Mouse (Mus musculus): ENCODE measurements at regions not wholly inside any gene's neighbourhood (a gene's known extent, or its start where the extent isn't known, plus 50 kb on each side); places are given as distances from the start of the nearest gene placed in this dataset.

DNA sequence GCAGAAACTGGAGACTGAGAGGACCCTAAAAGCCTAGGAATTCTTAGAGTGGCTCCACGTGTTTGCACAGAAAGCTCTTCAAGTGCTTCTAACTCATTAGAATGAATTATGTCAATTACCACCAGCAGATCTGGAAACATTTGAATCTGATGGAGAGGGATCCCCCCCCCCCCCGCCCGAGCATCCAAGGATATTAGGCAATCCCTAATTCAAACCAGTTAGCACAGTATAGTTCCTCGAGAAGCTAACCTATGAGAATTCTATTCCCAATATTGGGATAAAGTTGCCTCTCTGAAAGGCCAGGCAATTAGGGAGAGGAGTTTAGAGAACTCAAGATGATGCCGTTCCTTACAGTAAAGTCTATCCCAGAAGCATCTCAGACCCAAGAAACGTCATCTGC is 354.9 kb upstream of the Fign start:
- Histone ChIP-seq H3K4me1 (ENCODE audit: control insufficient read depth in 1 of 2, insufficient read depth in 2 of 2) (no peaks in the 10 kb centered on the region), H3K9ac (ENCODE audit: insufficient read depth, low read depth) (no peak overlapping the region), H3K4me2 (ENCODE audit: insufficient read depth, low read depth, poor library complexity, severe bottlenecking) (no peak overlapping the region), H3K9me3 (replicated peaks; ENCODE audit: low read length) (peaks cover 36% of the 10 kb centered on the region), H3K36me3 (replicated peaks in 1 of 2; ENCODE audit: control insufficient read depth in 1 of 2, insufficient read depth in 1 of 2, low read length in 1 of 2) (no peaks in the 10 kb centered on the region), H3K4me3 (replicated peaks in 1 of 3; ENCODE audit: low read depth in 2 of 3, low read length in 2 of 3, poor library complexity in 1 of 3) (no peak overlapping the region), H3K27me3 (replicated peaks) (no peaks in the 10 kb centered on the region), H3K79me2 (replicated peaks; ENCODE audit: control insufficient read depth, extremely low read depth, insufficient read depth, poor library complexity, severe bottlenecking) (no peaks in the 10 kb centered on the region), H3K27ac (ENCODE audit: insufficient read depth, low read depth) (no peak overlapping the region)
- TF ChIP-seq USF1 (IDR thresholded peaks at IDR 0.05; ENCODE audit: low read depth, low read length): no peak
- DNase-seq (ENCODE audit: extremely low read depth): no peak
- dilution Hi-C loops (cut with MboI; ENCODE audit: extremely low pct_ligation_motif_present, extremely low pct_unique_long_range_greater_than_20kb, low sequenced_read_pairs): no loop called here
- in situ Hi-C loops (cut with MboI; ENCODE audit: low pct_ligation_motif_present, low pct_unique_long_range_greater_than_20kb, low sequenced_read_pairs): loop anchor here (25.0 kb wide), 1 partner anchor 965 kb away; no protein-coding TSS in a partner anchor

DNA sequence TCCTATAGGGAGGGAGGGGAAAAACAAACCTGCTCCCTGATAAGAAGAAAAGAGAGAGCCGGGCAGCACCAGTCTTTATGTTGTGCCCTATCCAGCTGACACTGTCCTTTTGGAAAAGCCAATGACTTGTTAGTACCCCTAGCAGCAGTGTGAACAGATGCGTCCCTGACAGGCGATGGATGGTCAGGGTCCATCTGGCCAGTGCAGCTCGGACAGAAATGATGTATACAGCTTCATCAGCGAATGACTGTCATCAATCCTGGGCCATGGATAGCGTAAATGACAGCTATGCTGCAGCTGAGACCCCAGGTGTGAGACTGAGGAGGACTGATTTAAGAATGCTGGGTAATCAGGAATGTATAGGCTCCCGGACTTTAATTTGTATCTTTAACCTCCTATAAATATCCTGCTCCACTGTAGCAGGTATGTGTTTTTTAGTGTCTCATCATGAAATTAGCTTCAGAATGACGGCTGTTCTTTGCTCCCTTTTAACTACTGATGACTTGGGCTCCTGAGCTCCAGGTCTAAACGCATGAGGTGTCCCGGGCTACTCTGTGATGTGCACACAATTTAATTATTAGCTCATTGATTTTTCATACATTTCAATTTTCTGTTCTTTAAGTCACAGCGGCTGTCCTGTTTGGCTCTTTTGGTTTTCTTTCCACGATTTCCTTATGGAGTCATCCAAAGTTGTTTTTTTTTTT is 353.9 kb upstream of the Fign start:
- H3K36me3 ChIP-seq (replicated peaks in 1 of 2; ENCODE audit: control insufficient read depth in 1 of 2, insufficient read depth in 1 of 2, low read length in 1 of 2): no peaks in the 10 kb centered on the region
- H3K27me3 ChIP-seq (replicated peaks): no peaks in the 10 kb centered on the region
- no peak overlapping the region for H3K4me2 ChIP-seq (ENCODE audit: insufficient read depth, low read depth, poor library complexity, severe bottlenecking)
- DNase-seq (ENCODE audit: extremely low read depth): no peak
- dilution Hi-C loops (cut with MboI; ENCODE audit: extremely low pct_ligation_motif_present, extremely low pct_unique_long_range_greater_than_20kb, low sequenced_read_pairs): no loop called here
- H3K9ac ChIP-seq (ENCODE audit: insufficient read depth, low read depth): no peak overlapping the region
- no peak for TF ChIP-seq KAT2A (IDR thresholded peaks at IDR 0.05; ENCODE audit: insufficient replicate concordance, low read length)
- TF ChIP-seq SMC3 (IDR thresholded peaks at IDR 0.05; ENCODE audit: low read depth, low read length): no peak
- no peak for TF ChIP-seq ZC3H11A (IDR thresholded peaks at IDR 0.05; ENCODE audit: low read depth, low read length)
- TF ChIP-seq TBP (conservative IDR thresholded peaks at IDR 0.05; ENCODE audit: low read depth, low read length): no peak
- TF ChIP-seq POLR2AphosphoS2 (IDR thresholded peaks at IDR 0.05; ENCODE audit: low read depth, low read length): no peak
- no peak for TF ChIP-seq NELFE (IDR thresholded peaks at IDR 0.05; ENCODE audit: low read depth, low read length)
- TF ChIP-seq JUN (IDR thresholded peaks at IDR 0.05; ENCODE audit: insufficient read depth, low read depth, low read length): no peak
- no peak for TF ChIP-seq ETS1 (conservative IDR thresholded peaks at IDR 0.05; ENCODE audit: low read depth, low read length)
- no peak for TF ChIP-seq ZNF384 (IDR thresholded peaks at IDR 0.05; ENCODE audit: low read depth, low read length)
- in situ Hi-C loops (cut with MboI; ENCODE audit: low pct_ligation_motif_present, low pct_unique_long_range_greater_than_20kb, low sequenced_read_pairs): loop anchor here (25.0 kb wide), 1 partner anchor 964 kb away; no protein-coding TSS in a partner anchor
- H3K79me2 ChIP-seq (replicated peaks; ENCODE audit: control insufficient read depth, extremely low read depth, insufficient read depth, poor library complexity, severe bottlenecking): no peaks in the 10 kb centered on the region
- H3K4me3 ChIP-seq (replicated peaks in 1 of 3; ENCODE audit: low read depth in 2 of 3, low read length in 2 of 3, poor library complexity in 1 of 3): no peak overlapping the region
- H3K4me1 ChIP-seq (ENCODE audit: control insufficient read depth in 1 of 2, insufficient read depth in 2 of 2): no peaks in the 10 kb centered on the region
- no peak overlapping the region for H3K27ac ChIP-seq (ENCODE audit: insufficient read depth, low read depth)
- peaks cover 35% of the 10 kb centered on the region for H3K9me3 ChIP-seq (replicated peaks; ENCODE audit: low read length)

DNA sequence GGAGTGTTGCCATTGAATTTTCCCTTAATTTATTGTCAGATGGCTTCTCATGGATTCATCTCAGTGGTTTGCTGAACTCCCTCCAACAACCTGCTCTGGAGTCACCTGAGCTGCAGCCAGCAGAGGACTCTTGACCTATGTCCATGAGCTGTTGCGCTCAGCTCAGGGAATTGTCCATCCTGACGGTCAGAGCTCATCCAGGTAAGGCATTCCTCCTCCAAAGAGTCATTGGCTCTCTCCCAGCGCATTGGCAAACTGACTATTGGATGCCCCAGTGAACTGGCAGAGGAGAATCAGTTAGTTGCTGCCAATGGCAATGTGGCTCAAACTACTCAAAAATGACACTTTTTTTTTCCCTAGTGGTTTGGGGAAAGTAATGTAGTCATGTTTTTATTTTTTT is 345.3 kb upstream of the Fign start:
- no peak overlapping the region for H3K27ac ChIP-seq (ENCODE audit: insufficient read depth, low read depth)
- in situ Hi-C loops (cut with MboI; ENCODE audit: low pct_ligation_motif_present, low pct_unique_long_range_greater_than_20kb, low sequenced_read_pairs): no loop called here
- no peak for TF ChIP-seq E2F4 (IDR thresholded peaks at IDR 0.05; ENCODE audit: insufficient replicate concordance, low read depth, low read length)
- TF ChIP-seq MAX (IDR thresholded peaks at IDR 0.05; ENCODE audit: low read length): no peak
- TF ChIP-seq ZC3H11A (IDR thresholded peaks at IDR 0.05; ENCODE audit: low read depth, low read length): no peak
- TF ChIP-seq IRF4 (IDR thresholded peaks at IDR 0.05; ENCODE audit: low read depth, low read length): no peak
- no peak for TF ChIP-seq ETS1 (conservative IDR thresholded peaks at IDR 0.05; ENCODE audit: low read depth, low read length)
- no peak for TF ChIP-seq SMC3 (IDR thresholded peaks at IDR 0.05; ENCODE audit: low read depth, low read length)
- no peak for TF ChIP-seq CHD2 (IDR thresholded peaks at IDR 0.05; ENCODE audit: low read length)
- no peak for TF ChIP-seq ZKSCAN1 (IDR thresholded peaks at IDR 0.05; ENCODE audit: borderline replicate concordance, low read depth, low read length)
- no peaks in the 10 kb centered on the region for H3K79me2 ChIP-seq (replicated peaks; ENCODE audit: control insufficient read depth, extremely low read depth, insufficient read depth, poor library complexity, severe bottlenecking)
- no peak overlapping the region for H3K4me2 ChIP-seq (ENCODE audit: insufficient read depth, low read depth, poor library complexity, severe bottlenecking)
- peaks cover 20% of the 10 kb centered on the region for H3K9me3 ChIP-seq (replicated peaks; ENCODE audit: low read length)
- no peak for DNase-seq (ENCODE audit: extremely low read depth)
- H3K4me3 ChIP-seq (replicated peaks in 1 of 3; ENCODE audit: low read depth in 2 of 3, low read length in 2 of 3, poor library complexity in 1 of 3): no peak overlapping the region
- H3K4me1 ChIP-seq (ENCODE audit: control insufficient read depth in 1 of 2, insufficient read depth in 2 of 2): no peaks in the 10 kb centered on the region
- no peak overlapping the region for H3K9ac ChIP-seq (ENCODE audit: insufficient read depth, low read depth)
- H3K36me3 ChIP-seq (replicated peaks in 1 of 2; ENCODE audit: control insufficient read depth in 1 of 2, insufficient read depth in 1 of 2, low read length in 1 of 2): no peaks in the 10 kb centered on the region
- dilution Hi-C loops (cut with MboI; ENCODE audit: extremely low pct_ligation_motif_present, extremely low pct_unique_long_range_greater_than_20kb, low sequenced_read_pairs): no loop called here
- H3K27me3 ChIP-seq (replicated peaks): no peaks in the 10 kb centered on the region

Data from CH12.LX (cell line).